Mouse (Mus musculus) heart, postnatal 36 days (tissue): ENCODE results near the gene Gm49486. TPM values are rescaled to one million over a fixed set of nuclear protein-coding genes. Genes with fewer than 3 reads are reported as not detected.
A peak's percentile ranks its signal among the peaks of the same experiment; 100 is the strongest.

ENCODE experiments used
- DNase-seq, 2 experiments: peaks; one replicate each; pipeline ENCODE4 v3.0.0; 2021 to 2022
- intact Hi-C: fragments of 180-260 bp; cut with DNase I; formaldehyde crosslinking; loops from one replicate; pipeline ENCODE4 v1.15.1; 2025
- total RNA-seq, 2 experiments: library from RNA; stranded (reverse); gene quantifications; 2 replicates each; pipeline ENCODE4 v1.2.3; 2021

Gene Gm49486
- total RNA-seq: under 1 TPM; 0.89 to 0.95 TPM

- intact Hi-C loops: no loop called here
- DNase-seq: peak; percentile 92 to 93
These were observed at the start of gene Gm49486, which contains the start of gene Pick1 for GRCm38 (mm10) chr15:79229058-79229821. Gm49486 (plus strand) TSS chr15:79229391. Pick1 (plus strand) TSS chr15:79229173.

GRCm38 (mm10) chr15:79185213-79185612 lies 44.0 kb upstream of the Gm49486 start:
- intact Hi-C loops: no loop called here
- DNase-seq: no peak

GRCm38 (mm10) chr15:79187819-79188218 lies 41.4 kb upstream of the Gm49486 start:
- intact Hi-C loops: no loop called here
- DNase-seq: no peak

- intact Hi-C loops: no loop called here
These were observed 37.8 kb upstream of the Gm49486 start for GRCm38 (mm10) chr15:79191426-79191825.

GRCm38 (mm10) chr15:79192450-79192849 lies 36.7 kb upstream of the Gm49486 start:
- no peak for DNase-seq
- intact Hi-C loops: no loop called here

More at GRCm38 (mm10) chr15:79191426-79191825, 37.8 kb upstream of the Gm49486 start:
- DNase-seq: no peak

GRCm38 (mm10) chr15:79192885-79193845 lies 36.0 kb upstream of the Gm49486 start:
- intact Hi-C loops: no loop called here
- peak; percentile 28 to 43 for DNase-seq

GRCm38 (mm10) chr15:79194048-79194447 lies 35.1 kb upstream of the Gm49486 start:
- DNase-seq: no peak
- intact Hi-C loops: no loop called here

- intact Hi-C loops: no loop called here
- DNase-seq: no peak
These were observed 34.2 kb upstream of the Gm49486 start for GRCm38 (mm10) chr15:79194946-79195345.

- DNase-seq: peak; percentile 30 to 51
- intact Hi-C loops: no loop called here
These were observed 33.7 kb upstream of the Gm49486 start for GRCm38 (mm10) chr15:79195492-79195891.

- intact Hi-C loops: no loop called here
- DNase-seq: no peak
These were observed 29.7 kb upstream of the Gm49486 start for GRCm38 (mm10) chr15:79199390-79199976.

- DNase-seq: no peak
- intact Hi-C loops: no loop called here
These were observed 27.6 kb upstream of the Gm49486 start for GRCm38 (mm10) chr15:79201491-79202150.

- DNase-seq: no peak
- intact Hi-C loops: no loop called here
These were observed 26.6 kb upstream of the Gm49486 start for GRCm38 (mm10) chr15:79202575-79202974.

GRCm38 (mm10) chr15:79208211-79208610 lies 21.0 kb upstream of the Gm49486 start:
- no peak for DNase-seq
- intact Hi-C loops: no loop called here

- intact Hi-C loops: no loop called here
- peak in 1 of 2 experiments; percentile 48 for DNase-seq
These were observed 20.3 kb upstream of the Gm49486 start for GRCm38 (mm10) chr15:79208758-79209439.

- intact Hi-C loops: no loop called here
- no peak for DNase-seq
These were observed 18.8 kb upstream of the Gm49486 start for GRCm38 (mm10) chr15:79210357-79210756.

GRCm38 (mm10) chr15:79212750-79213446 lies 16.3 kb upstream of the Gm49486 start:
- no peak for DNase-seq
- intact Hi-C loops: no loop called here

GRCm38 (mm10) chr15:79213591-79213990 lies 15.6 kb upstream of the Gm49486 start:
- intact Hi-C loops: no loop called here
- no peak for DNase-seq

GRCm38 (mm10) chr15:79216191-79216590 lies 13.0 kb upstream of the Gm49486 start:
- intact Hi-C loops: no loop called here
- DNase-seq: no peak

GRCm38 (mm10) chr15:79219572-79219971 lies 9.6 kb upstream of the Gm49486 start:
- DNase-seq: no peak
- intact Hi-C loops: no loop called here
